ENCODE assay signal across 21 mouse cellular contexts in the genomic region with DNA sequence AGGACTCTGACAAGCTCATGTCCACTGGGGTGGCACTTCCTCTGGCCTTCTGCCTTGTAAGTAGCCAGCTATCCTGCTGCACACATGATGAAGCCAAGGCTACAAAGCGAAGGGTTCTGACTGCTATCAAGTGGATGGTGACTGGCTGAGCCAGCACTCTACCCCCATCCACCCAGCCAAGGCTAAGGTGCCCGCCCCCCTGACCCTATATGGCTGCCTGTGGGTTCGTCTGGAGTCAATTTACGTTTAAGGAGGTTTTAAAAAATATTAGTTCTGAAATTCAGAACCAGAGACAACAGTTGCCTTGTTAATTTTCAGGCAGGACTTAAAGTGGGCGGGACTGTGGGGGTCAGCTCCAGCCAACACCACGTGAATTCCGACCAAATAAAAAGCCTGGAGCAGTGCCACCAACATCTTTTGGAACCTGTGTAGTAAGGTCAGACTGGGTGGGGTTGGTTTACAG. TPM values are rescaled to one million over a fixed set of nuclear protein-coding genes. Genes with fewer than 3 reads are reported as not detected.
DNase-seq lines count a peak whose midpoint lies in the region; ATAC-seq lines count a peak whose summit lies in the region.
"Had no signal": no experiment of that assay in that cellular context is flagged by ENCODE, and none has a peak within 500 bp of the region (broad histone marks: within the 10 kb centered on the region; RNA-seq: fewer than 3 reads in every experiment).

No protein-coding gene starts in this region.

- DNase-seq in hindbrain, embryonic 10.5 days (ENCODE audit: low spot score): peak; percentile 11
- DNase-seq in 3134 (ENCODE audit: extremely low read depth, insufficient read length, low spot score): peak; percentile 56
- peak; percentile 45 for DNase-seq in embryonic facial prominence, embryonic 10.5 days (ENCODE audit: low spot score)
- peak; percentile 27 for DNase-seq in large intestine, adult 2 months (ENCODE audit: low read depth, low spot score)
- no peak for DNase-seq in right cerebral cortex, postnatal 36 days (ENCODE audit: low spot score in 2 of 2)
- no peak for DNase-seq in layer of hippocampus, postnatal 10 days (ENCODE audit: low spot score in 2 of 2)
- no peak for DNase-seq in kidney, postnatal 4 days
- DNase-seq: cerebellum, adult 9-11 months; heart, adult 18-20 months; kidney, adult 11 months; liver; liver, postnatal 0 days; thymus, postnatal 25 days had no signal

- H3K9me3 ChIP-seq in hindbrain, embryonic 10.5 days: no peaks in the 10 kb centered on the region
- H3K9me3 ChIP-seq in hindbrain, embryonic 16.5 days (ENCODE audit: control insufficient read depth, low read length): no peaks in the 10 kb centered on the region
- H3K9me3 ChIP-seq in embryonic facial prominence, embryonic 10.5 days: no peaks in the 10 kb centered on the region
- H3K9me3 ChIP-seq: heart, embryonic 15.5 days; hindbrain, embryonic 13.5 days; midbrain, embryonic 15.5 days had no signal

- H3K27me3 ChIP-seq in hindbrain, embryonic 10.5 days (ENCODE audit: insufficient read depth, poor library complexity, severe bottlenecking): no peaks in the 10 kb centered on the region
- H3K27me3 ChIP-seq in hindbrain, embryonic 16.5 days (replicated peaks; ENCODE audit: control insufficient read depth, insufficient read depth, low read length): no peaks in the 10 kb centered on the region
- H3K27me3 ChIP-seq in embryonic facial prominence, embryonic 10.5 days (replicated peaks; ENCODE audit: low read depth, poor library complexity, severe bottlenecking): no peaks in the 10 kb centered on the region
- H3K27me3 ChIP-seq: heart, embryonic 15.5 days; hindbrain, embryonic 13.5 days; midbrain, embryonic 15.5 days had no signal

- H3K4me1 ChIP-seq in hindbrain, embryonic 10.5 days (replicated peaks): peaks cover 15% of the 10 kb centered on the region
- H3K4me1 ChIP-seq in hindbrain, embryonic 16.5 days (ENCODE audit: control insufficient read depth, insufficient read depth, low read depth, low read length): peaks cover 3% of the 10 kb centered on the region
- peaks cover 41% of the 10 kb centered on the region for H3K4me1 ChIP-seq in embryonic facial prominence, embryonic 10.5 days

- no peak overlapping the region for H3K9ac ChIP-seq in hindbrain, embryonic 16.5 days (ENCODE audit: low read depth, low read length)
- H3K9ac ChIP-seq: heart, embryonic 15.5 days; hindbrain, embryonic 13.5 days; liver, postnatal 0 days; midbrain, embryonic 15.5 days had no signal

- H3K36me3 ChIP-seq in hindbrain, embryonic 10.5 days: no peaks in the 10 kb centered on the region
- H3K36me3 ChIP-seq in hindbrain, embryonic 16.5 days (ENCODE audit: control insufficient read depth, insufficient read depth, low read length): no peaks in the 10 kb centered on the region
- H3K36me3 ChIP-seq in embryonic facial prominence, embryonic 10.5 days (replicated peaks): no peaks in the 10 kb centered on the region
- H3K36me3 ChIP-seq: heart, embryonic 15.5 days; hindbrain, embryonic 13.5 days; midbrain, embryonic 15.5 days had no signal

- no peak overlapping the region for H3K4me3 ChIP-seq in hindbrain, embryonic 10.5 days
- no peak overlapping the region for H3K4me3 ChIP-seq in hindbrain, embryonic 16.5 days (ENCODE audit: low read length)
- H3K4me3 ChIP-seq in embryonic facial prominence, embryonic 10.5 days: no peak overlapping the region
- H3K4me3 ChIP-seq: heart, embryonic 15.5 days; hindbrain, embryonic 13.5 days; left cerebral cortex, adult 2 months; midbrain, embryonic 15.5 days had no signal

- WGBS in hindbrain, embryonic 10.5 days: 58% methylated on average over 7 of the region's 7 CpGs
- 69% methylated on average over 7 of the region's 7 CpGs for WGBS in hindbrain, embryonic 16.5 days
- WGBS in embryonic facial prominence, embryonic 10.5 days: 44% methylated on average over 7 of the region's 7 CpGs
- 35% methylated on average over 7 of the region's 7 CpGs for WGBS in large intestine, adult 2 months

- no peak for ATAC-seq in hindbrain, embryonic 16.5 days
- ATAC-seq: liver, postnatal 0 days; midbrain, embryonic 15.5 days had no signal

- no peak overlapping the region for H3K4me2 ChIP-seq in hindbrain, embryonic 16.5 days (ENCODE audit: low read length)
- H3K4me2 ChIP-seq: heart, embryonic 15.5 days; hindbrain, embryonic 13.5 days; midbrain, embryonic 15.5 days had no signal

- 0 out of 2 replicates have a peak overlapping the region, but pooled peaks have one; percentile 6 for H3K27ac ChIP-seq in hindbrain, embryonic 10.5 days
- H3K27ac ChIP-seq in hindbrain, embryonic 16.5 days (ENCODE audit: low read depth, low read length): no peak overlapping the region
- H3K27ac ChIP-seq in embryonic facial prominence, embryonic 10.5 days (replicated peaks): peak overlapping the region; percentile 66; the same call in 1 of the 2 replicates
- H3K27ac ChIP-seq: kidney, postnatal 0 days; left cerebral cortex, adult 2 months; midbrain, embryonic 15.5 days; stomach, postnatal 0 days had no signal

RNA-seq across cellular contexts. Expression of gene Itga11, which starts 30.9 kb away (rescaled TPM):
- polyA plus RNA-seq in hindbrain, embryonic 10.5 days (2016; fragmentation: Nextera tagmentation; extraction: Ambion mirVana): 2.3 and 3.0 TPM in 2 replicates
- 1.1 and 2.0 TPM in 2 replicates for polyA plus RNA-seq in hindbrain, embryonic 16.5 days (2015; fragmentation: Nextera tagmentation; extraction: Ambion mirVana)
- polyA plus RNA-seq in embryonic facial prominence, embryonic 10.5 days (2016; fragmentation: Nextera tagmentation; extraction: Ambion mirVana): 2.0 and 2.2 TPM in 2 replicates
- polyA plus RNA-seq in large intestine, adult 2 months (2012; rRNA removed): 2.2 and 4.0 TPM in 2 replicates
- under 1 TPM; 0.59 to 0.91 TPM for total RNA-seq in layer of hippocampus, postnatal 10 days (2021)
- total RNA-seq: megakaryocyte progenitor cell, adult 5-6 weeks had no signal

Comparison
In these comparisons a context has a peak if more than half of its experiments do, and no peak if none do; other contexts are left out.
1. DNase-seq: peak in hindbrain, embryonic 10.5 days (single experiment), 3134 (single experiment), embryonic facial prominence, embryonic 10.5 days (single experiment) and large intestine, adult 2 months (single experiment); none in right cerebral cortex, postnatal 36 days (0 of 2), layer of hippocampus, postnatal 10 days (0 of 2) and kidney, postnatal 4 days (0 of 2).